Mouse (Mus musculus): ENCODE results near the gene Ndrg3.
"Not testable (repeated sequence)": the region's sequence is repeated elsewhere in the genome, so short reads cannot be mapped to it uniquely, and the experiment has no call there.

GRCm38 (mm10) chr2:156925611-156926010, 66.2 kb downstream of the Ndrg3 start:
- TF ChIP-seq POLR2A (IDR thresholded peaks at IDR 0.05; ENCODE audit: borderline replicate concordance, extremely low read depth, low read depth, low read length); CTCF (IDR thresholded peaks at IDR 0.05; ENCODE audit: insufficient read depth, low read length): not testable (repeated sequence)

All from lung, adult 2 months (tissue).